Mouse (Mus musculus) hindbrain, embryonic 10.5 days (tissue): ENCODE measurements around the gene Phldb3. TPM values are rescaled to one million over a fixed set of nuclear protein-coding genes. Genes with fewer than 3 reads are reported as not detected.

Experiments
- DNase-seq: peaks from one replicate; pipeline ENCODE4 v3.0.0-alpha.2; 2017; ENCODE audit warnings: low spot score
- H3K27ac ChIP-seq: fragments of 300-500 bp; sonication (generic); 2 replicates; pipeline ENCODE4 v1.5.1; 2016; ENCODE audit warnings: mild to moderate bottlenecking, moderate library complexity
- H3K27me3 ChIP-seq: fragments of 300-500 bp; sonication (generic); 2 replicates; pipeline ENCODE4 v1.6.1; 2016; ENCODE audit warnings: mild to moderate bottlenecking; ENCODE audit not compliant: poor library complexity, insufficient read depth, severe bottlenecking
- H3K36me3 ChIP-seq: fragments of 300-500 bp; sonication (generic); 2 replicates; pipeline ENCODE4 v1.6.1; 2016; ENCODE audit warnings: mild to moderate bottlenecking, moderate library complexity
- H3K4me1 ChIP-seq: fragments of 300-500 bp; sonication (generic); replicated peaks from 2 replicates; pipeline ENCODE4 v1.6.1; 2016; ENCODE audit warnings: mild to moderate bottlenecking
- H3K4me3 ChIP-seq: fragments of 300-500 bp; sonication (generic); 2 replicates; pipeline ENCODE4 v1.5.1; 2016; ENCODE audit warnings: mild to moderate bottlenecking, moderate library complexity
- H3K9me3 ChIP-seq: fragments of 300-500 bp; sonication (generic); 2 replicates; pipeline ENCODE4 v1.6.1; 2016; ENCODE audit warnings: mild to moderate bottlenecking, moderate library complexity
- WGBS: fragments of 180-500 bp; shearing (Covaris S2); methylation state at CpG from one replicate; pipeline ENCODE4 v1.1.7; 2016; 5-methylcytosine and 5-hydroxymethylcytosine counted together
- polyA plus RNA-seq: library from polyadenylated mRNA; unstranded; fragments of >200 nt; fragmentation: Nextera tagmentation; extraction: Ambion mirVana; gene quantifications from 2 replicates; pipeline ENCODE4 v1.2.1, GENCODE M21; 2016

The Phldb3 gene
- polyA plus RNA-seq, 1 experiment from 2014 or later = not detected

DNA sequence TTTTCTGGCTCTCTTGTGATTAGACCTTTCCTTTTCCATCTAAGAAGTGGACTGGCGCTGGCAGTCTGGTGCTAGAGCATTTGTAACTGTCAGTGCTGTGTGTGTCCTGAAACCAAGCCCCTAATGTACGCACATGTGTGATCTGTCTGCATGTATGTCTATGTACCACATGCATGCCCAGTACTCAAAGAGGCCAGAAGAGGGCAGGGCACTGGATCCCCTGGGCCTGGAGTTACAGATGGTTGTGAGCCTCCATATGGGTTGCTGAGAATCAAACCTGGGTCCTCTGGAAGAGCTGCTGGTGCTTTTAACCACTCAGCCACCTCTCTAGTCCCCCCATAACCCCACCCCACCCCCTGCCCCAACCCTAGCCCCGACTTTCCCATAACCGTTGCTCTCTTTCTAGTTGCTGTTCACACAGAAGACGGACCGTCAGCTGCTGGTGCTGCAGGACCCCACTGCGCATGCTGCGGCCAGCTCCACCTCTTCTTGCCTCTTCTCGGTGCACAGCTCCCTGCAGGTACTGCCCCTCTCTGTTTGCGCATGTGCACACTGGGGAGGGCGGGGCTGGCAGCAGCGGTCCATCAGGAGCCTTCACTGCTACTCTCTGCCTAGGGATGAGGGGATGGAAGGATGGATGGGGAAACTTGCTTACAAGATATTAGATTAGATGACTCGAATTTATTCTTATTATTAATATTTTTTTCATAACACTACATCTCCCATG lies 9.3 kb downstream of the Phldb3 start:
- no peaks in the 10 kb centered on the region for H3K36me3 ChIP-seq
- WGBS = 52% methylated on average over 13 of the region's 13 CpGs
- DNase-seq = no peak
- H3K4me3 ChIP-seq = no peak overlapping the region
- H3K27me3 ChIP-seq = peaks cover 28% of the 10 kb centered on the region
- H3K9me3 ChIP-seq = peaks cover 7% of the 10 kb centered on the region; the same call in 1 of the 2 replicates
- no peak overlapping the region for H3K27ac ChIP-seq
- 0 out of 2 replicates have a peak, but pooled peaks cover 6% of the 10 kb centered on the region for H3K4me1 ChIP-seq

DNA sequence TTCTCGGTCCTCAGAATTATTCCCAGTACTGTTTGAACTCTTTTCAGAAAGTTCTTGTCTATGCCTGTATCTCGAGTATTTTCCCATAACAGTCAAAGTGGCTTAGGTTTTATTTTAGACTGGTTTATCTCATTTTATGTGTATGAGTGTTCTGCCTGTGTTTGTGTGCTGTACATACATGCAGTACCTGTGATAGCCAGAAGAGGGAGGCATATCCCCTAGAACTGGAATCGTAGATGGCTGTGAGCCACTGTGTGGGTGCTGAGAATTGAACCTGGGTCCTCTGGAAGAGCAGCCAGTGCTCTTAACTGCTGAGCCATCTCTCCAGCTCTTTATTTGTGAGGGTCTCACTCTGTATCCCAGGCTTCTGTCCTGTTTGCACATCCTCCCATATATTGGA lies 10.6 kb downstream of the Phldb3 start:
- no peak for DNase-seq
- WGBS = 85% methylated on average over 3 of the region's 3 CpGs
- Histone ChIP-seq H3K36me3 (no peaks in the 10 kb centered on the region), H3K4me3 (no peak overlapping the region), H3K4me1 (peaks cover 12% of the 10 kb centered on the region; the same call in 1 of the 2 replicates), H3K27ac (no peak overlapping the region), H3K27me3 (peaks cover 33% of the 10 kb centered on the region), H3K9me3 (peaks cover 7% of the 10 kb centered on the region; the same call in 1 of the 2 replicates)

DNA sequence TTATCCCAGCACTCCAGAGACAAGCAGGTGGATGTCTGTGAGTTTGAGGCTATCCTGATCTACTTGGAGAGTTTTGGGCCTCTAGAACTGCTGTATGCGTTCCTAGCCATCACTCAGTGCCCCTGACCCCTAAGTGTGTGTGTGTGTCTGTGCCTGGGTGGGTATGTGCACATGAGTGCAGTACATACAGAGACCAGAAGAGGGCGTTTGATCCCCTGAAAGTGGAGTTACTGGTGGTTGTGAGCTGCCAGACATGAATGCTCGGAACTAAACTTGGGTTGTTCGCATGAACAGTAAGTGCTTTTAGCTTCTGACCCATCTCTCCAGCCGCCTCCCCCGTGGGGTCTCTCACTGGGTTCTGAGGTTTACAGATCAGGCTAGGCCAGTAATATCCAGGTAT lies 12.4 kb downstream of the Phldb3 start:
- no peak overlapping the region for H3K27ac ChIP-seq
- H3K27me3 ChIP-seq = peaks cover 46% of the 10 kb centered on the region
- H3K4me1 ChIP-seq = peaks cover 17% of the 10 kb centered on the region; the same call in 1 of the 2 replicates
- no peak overlapping the region for H3K4me3 ChIP-seq
- peaks cover 7% of the 10 kb centered on the region; the same call in 1 of the 2 replicates for H3K9me3 ChIP-seq
- no peak for DNase-seq
- H3K36me3 ChIP-seq = no peaks in the 10 kb centered on the region
- WGBS = 83% methylated on average over 6 of the region's 6 CpGs

DNA sequence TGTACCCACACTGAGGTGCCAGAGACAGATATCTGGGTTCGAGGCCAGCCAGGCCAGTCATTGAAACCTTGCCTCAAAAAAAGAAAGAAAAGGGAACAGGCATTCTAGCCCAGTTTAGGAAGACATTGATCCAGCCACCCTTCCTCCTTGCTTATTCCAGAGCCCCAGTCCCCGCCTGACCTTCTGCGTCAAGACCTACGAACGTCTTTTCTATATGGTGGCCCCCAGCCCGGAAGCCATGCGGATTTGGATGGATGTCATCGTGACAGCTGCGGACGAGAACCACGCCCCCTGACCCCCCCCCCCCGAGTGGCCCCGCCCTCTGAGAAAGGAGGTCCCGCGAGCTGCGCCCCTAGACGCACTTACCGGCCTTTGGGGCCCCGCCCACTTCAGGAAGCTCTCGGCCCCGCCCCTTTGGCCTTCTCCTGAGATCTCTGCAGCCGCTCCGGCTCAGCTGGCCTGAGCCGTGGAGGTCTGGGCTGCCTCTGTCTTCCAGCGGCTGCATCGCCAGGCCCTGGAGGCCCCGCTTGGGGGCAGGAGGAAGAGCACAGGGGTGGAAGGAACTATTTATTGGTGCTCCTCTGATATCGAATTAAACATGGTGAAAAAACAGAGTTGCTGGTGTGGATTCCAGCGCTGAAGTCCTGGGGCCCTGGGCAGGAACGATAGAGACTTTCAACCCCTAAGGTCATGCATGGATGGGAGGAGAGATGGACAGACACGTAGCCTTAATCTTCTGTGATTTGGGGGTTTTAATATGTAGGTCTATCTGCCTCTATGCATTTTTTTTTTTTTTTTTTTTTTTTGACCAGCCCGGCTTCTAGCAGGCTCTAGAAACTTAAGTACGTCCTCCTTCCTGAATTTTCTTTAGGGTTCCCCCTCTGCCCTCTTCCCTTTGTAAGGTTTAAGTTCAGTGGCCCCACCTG lies 18.4 kb downstream of the Phldb3 start:
- Histone ChIP-seq H3K27ac (peak overlapping the region; percentile 75), H3K4me3 (peak overlapping the region; percentile 48), H3K9me3 (peaks cover 2% of the 10 kb centered on the region; the same call in 1 of the 2 replicates), H3K27me3 (peaks cover 36% of the 10 kb centered on the region), H3K36me3 (no peaks in the 10 kb centered on the region), H3K4me1 (peaks cover 26% of the 10 kb centered on the region)
- peak; percentile 88 for DNase-seq
- 8% methylated on average over 33 of the region's 33 CpGs for WGBS

DNA sequence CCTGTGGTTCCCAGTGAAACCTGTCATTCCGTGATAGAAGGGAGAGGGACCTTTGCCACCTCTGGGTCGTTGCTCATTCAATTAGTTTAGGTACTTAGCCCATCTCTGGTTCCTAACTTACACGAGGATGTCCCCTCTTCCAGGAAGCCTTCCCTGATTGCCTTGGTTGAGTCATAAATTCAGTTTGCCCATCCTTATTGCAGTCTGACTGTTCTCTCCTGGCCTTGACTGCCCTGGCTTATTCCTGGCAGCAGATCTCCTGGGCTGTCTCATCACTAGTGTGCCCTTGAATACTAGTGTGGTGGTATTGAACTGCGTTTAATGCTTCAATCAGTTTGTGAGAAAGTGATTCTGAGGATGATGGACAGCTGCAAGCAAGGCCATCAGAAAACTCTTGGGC lies 19.1 kb downstream of the Phldb3 start:
- H3K4me1 ChIP-seq = peaks cover 22% of the 10 kb centered on the region
- no peaks in the 10 kb centered on the region for H3K36me3 ChIP-seq
- H3K27ac ChIP-seq = no peak overlapping the region
- peaks cover 2% of the 10 kb centered on the region; the same call in 1 of the 2 replicates for H3K9me3 ChIP-seq
- peaks cover 41% of the 10 kb centered on the region for H3K27me3 ChIP-seq
- H3K4me3 ChIP-seq = no peak overlapping the region
- DNase-seq = no peak
- 73% methylated on average over 4 of the region's 4 CpGs for WGBS

GRCm38 (mm10) chr7:24630116-24630880 lies 19.7 kb downstream of the Phldb3 start:
- no peak overlapping the region for H3K27ac ChIP-seq
- H3K27me3 ChIP-seq = peaks cover 43% of the 10 kb centered on the region
- 70% methylated on average over 10 of the region's 10 CpGs for WGBS
- H3K9me3 ChIP-seq = peaks cover 2% of the 10 kb centered on the region; the same call in 1 of the 2 replicates
- no peak overlapping the region for H3K4me3 ChIP-seq
- DNase-seq = no peak
- H3K4me1 ChIP-seq = peaks cover 22% of the 10 kb centered on the region
- H3K36me3 ChIP-seq = no peaks in the 10 kb centered on the region

GRCm38 (mm10) chr7:24636264-24636663 lies 25.7 kb downstream of the Phldb3 start, which contains the start of gene Lypd3:
Gene Lypd3, plus strand, starts transcription at chr7:24636550.
- no peaks in the 10 kb centered on the region for H3K36me3 ChIP-seq
- WGBS = 17% methylated on average over 15 of the region's 15 CpGs
- H3K27me3 ChIP-seq = peaks cover 70% of the 10 kb centered on the region
- no peak within 1 kb of the TSS for H3K27ac ChIP-seq
- peaks cover 26% of the 10 kb centered on the region for H3K4me1 ChIP-seq
- H3K4me3 ChIP-seq = peak within 1 kb of the TSS; percentile 51
- peaks cover 2% of the 10 kb centered on the region; the same call in 1 of the 2 replicates for H3K9me3 ChIP-seq
- no peak for DNase-seq

- Histone ChIP-seq H3K9me3 (peaks cover 2% of the 10 kb centered on the region; the same call in 1 of the 2 replicates), H3K27ac (no peak overlapping the region), H3K4me3 (peak overlapping the region; percentile 51), H3K27me3 (peaks cover 77% of the 10 kb centered on the region), H3K36me3 (no peaks in the 10 kb centered on the region), H3K4me1 (peaks cover 26% of the 10 kb centered on the region)
- no peak for DNase-seq
- 2% methylated on average over 18 of the region's 18 CpGs for WGBS
Measured at GRCm38 (mm10) chr7:24637046-24637445, 26.5 kb downstream of the Phldb3 start.

DNA sequence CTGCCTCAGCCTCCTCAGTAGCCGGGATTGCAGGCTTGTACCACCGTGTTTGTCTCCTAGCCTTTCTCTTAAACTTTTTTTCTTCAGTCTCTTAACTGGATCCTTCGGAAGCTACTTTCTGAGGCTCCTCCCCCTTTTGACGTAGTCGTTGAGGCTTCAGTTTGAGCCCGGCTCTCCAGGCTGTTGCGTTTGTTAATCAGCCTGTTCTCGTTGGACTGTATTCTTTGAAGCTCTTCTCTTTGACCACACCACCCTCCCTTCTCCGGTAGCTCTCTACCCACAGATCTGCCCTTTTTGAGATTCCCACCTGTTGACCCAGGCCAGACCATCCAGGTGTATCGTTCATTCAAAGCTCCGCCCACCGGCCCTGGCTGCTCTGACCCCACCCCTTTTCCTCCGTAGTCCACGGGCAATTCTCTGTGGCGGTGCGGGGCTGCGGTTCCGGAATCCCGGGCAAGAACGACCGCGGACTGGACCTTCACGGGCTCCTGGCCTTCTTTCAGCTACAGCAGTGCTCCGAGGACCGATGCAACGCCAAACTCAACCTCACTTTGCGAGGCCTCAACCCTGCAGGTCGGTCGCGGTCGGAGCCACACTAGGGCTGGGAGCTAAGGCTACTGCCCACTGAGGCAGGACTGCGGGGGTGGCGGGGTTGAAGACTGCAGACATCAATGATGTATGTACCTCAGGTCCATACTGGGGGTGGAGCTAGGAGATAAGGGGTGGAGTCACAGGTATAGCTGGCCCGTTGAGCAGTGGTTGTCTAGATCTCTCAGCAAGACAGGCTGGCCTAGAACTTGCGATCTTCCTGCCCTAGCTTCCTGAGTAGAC lies 27.7 kb downstream of the Phldb3 start:
- Histone ChIP-seq H3K27me3 (peaks cover 77% of the 10 kb centered on the region), H3K27ac (no peak overlapping the region), H3K4me3 (peak overlapping the region; percentile 51), H3K4me1 (peaks cover 26% of the 10 kb centered on the region), H3K9me3 (no peaks in the 10 kb centered on the region; the same call in 1 of the 2 replicates), H3K36me3 (no peaks in the 10 kb centered on the region)
- 3% methylated on average over 35 of the region's 35 CpGs for WGBS
- DNase-seq = no peak

GRCm38 (mm10) chr7:24640450-24640849 lies 29.9 kb downstream of the Phldb3 start:
- H3K4me3 ChIP-seq = no peak overlapping the region
- H3K27ac ChIP-seq = no peak overlapping the region
- no peaks in the 10 kb centered on the region for H3K36me3 ChIP-seq
- peaks cover 26% of the 10 kb centered on the region for H3K4me1 ChIP-seq
- H3K27me3 ChIP-seq = peaks cover 66% of the 10 kb centered on the region
- H3K9me3 ChIP-seq = no peaks in the 10 kb centered on the region
- DNase-seq = no peak
- WGBS = 65% methylated on average over 13 of the region's 13 CpGs

GRCm38 (mm10) chr7:24642491-24642890 lies 31.9 kb downstream of the Phldb3 start:
- Histone ChIP-seq H3K9me3 (no peaks in the 10 kb centered on the region), H3K4me1 (peaks cover 14% of the 10 kb centered on the region), H3K4me3 (no peak overlapping the region), H3K27me3 (peaks cover 46% of the 10 kb centered on the region), H3K36me3 (no peaks in the 10 kb centered on the region), H3K27ac (no peak overlapping the region)
- 10% methylated on average over 9 of the region's 9 CpGs for WGBS
- DNase-seq = peak; percentile 64
